Mouse (Mus musculus) forebrain, embryonic 11.5 days (tissue): Measurements from ENCODE around the gene Gm5426. TPM values are rescaled to one million over a fixed set of nuclear protein-coding genes. Genes with fewer than 3 reads are reported as not detected.

ENCODE experiments used
- microRNA-seq: library from miRNA; unstranded; fragments of <30 nt; microRNA quantifications from one replicate; pipeline ENCODE4, GENCODE M21; 2016; ENCODE audit not compliant: insufficient number of aligned reads
- polyA plus RNA-seq: library from polyadenylated mRNA; unstranded; fragments of >200 nt; fragmentation: Nextera tagmentation; extraction: Ambion mirVana; gene quantifications from 2 replicates; pipeline ENCODE4 v1.2.1, GENCODE M21; 2014

The Gm5426 gene
- polyA plus RNA-seq, 1 experiment from 2014 or later, result not detected

Small RNAs within 50 kb of the gene (microRNA-seq; reads per million reads assigned to microRNA genes)
- gene Gm22913, result not detected

Other genes with a start within 250 kb of the Gm5426 start
- 12.0 and 14.8 TPM in 2 replicates for gene Eea1, start 196.0 kb upstream of the Gm5426 start, polyA plus RNA-seq